Mouse (Mus musculus) T-cell, adult 2 months (primary cell): Measurements from ENCODE around the gene Myh14.
A peak's percentile ranks its signal among the peaks of the same experiment; 100 is the strongest.

Experiments used
- DNase-seq: peaks from one replicate; pipeline ENCODE4 v3.0.0; 2022; ENCODE audit warnings: low spot score

The Myh14 gene

DNA sequence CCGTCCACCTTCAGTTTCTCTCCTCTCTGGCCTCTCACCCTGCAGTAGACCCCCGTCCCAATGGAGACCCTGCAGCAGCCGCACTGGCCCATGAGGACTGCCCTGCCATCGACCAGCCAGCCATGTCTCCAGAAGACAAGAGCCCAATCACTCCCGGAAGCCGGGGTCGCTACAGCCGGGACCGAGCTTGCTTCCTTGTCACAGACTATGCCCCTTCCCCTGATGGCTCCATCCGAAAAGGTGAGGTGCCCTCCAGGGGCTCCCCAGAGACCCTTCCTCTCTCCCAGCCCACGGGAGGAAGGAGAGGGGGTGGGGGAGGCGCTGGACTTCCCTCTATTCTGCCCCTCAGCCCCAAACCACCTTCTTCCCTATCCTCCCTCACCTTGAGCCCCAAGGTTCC, 72.3 kb downstream of the Myh14 start:
- DNase-seq: no peak

- DNase-seq: no peak
These were observed 73.0 kb downstream of the Myh14 start for GRCm38 (mm10) chr7:44597666-44598065.

DNA sequence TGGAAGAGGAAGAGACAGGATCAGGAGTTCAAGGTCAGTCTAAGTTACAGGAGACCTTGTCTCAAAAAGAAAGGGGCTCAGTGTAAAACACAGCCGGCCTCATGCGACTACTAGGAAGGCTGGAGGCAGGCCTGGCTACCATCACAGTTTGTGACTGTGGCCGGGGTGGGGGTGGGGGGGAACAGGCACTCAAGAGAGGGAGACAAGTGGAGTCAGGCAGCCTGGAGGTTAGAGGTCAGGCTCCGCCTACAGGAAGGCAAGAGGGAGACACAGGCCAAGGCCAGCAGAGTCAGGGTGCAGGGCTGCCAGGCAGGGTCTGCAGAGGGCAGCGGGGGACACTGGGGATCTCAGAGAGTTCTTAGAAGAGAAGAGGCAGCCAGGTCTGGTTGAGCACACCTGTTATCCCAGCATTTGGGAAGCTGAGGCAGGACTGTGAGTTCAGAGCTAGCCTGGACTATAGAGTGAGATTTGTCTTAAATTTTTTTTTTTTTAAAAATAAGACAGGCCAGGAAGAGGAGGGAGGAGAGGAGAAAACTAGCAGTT, 73.6 kb downstream of the Myh14 start:
- no peak for DNase-seq

DNA sequence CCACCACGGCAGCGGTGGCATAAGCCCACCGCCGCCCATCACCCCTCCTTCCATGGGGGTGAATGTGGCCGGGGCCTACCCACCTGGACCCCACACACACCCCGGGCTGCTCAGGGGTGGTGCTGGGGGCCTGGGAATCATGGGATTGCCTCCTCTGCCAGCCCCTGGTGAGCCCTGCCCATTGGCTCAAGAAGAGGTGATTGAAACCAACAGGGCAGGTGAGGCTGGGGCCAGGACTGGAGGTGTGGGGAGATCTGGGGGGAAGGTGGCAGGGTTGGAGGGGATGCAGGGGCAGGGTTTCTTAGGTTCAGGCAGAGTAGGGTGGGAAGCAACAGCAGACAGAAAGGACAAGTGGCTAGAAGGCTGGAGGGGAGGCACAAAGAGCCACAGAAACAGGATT, 74.6 kb downstream of the Myh14 start:
- no peak for DNase-seq

- no peak for DNase-seq
These were observed 75.5 kb downstream of the Myh14 start for GRCm38 (mm10) chr7:44595131-44595561.

GRCm38 (mm10) chr7:44594291-44594690, 76.4 kb downstream of the Myh14 start:
- DNase-seq: no peak

- peak; percentile 28 for DNase-seq
These were observed 76.9 kb downstream of the Myh14 start for GRCm38 (mm10) chr7:44593775-44594174.

- no peak for DNase-seq
These were observed 77.6 kb downstream of the Myh14 start for GRCm38 (mm10) chr7:44593051-44593450.

DNA sequence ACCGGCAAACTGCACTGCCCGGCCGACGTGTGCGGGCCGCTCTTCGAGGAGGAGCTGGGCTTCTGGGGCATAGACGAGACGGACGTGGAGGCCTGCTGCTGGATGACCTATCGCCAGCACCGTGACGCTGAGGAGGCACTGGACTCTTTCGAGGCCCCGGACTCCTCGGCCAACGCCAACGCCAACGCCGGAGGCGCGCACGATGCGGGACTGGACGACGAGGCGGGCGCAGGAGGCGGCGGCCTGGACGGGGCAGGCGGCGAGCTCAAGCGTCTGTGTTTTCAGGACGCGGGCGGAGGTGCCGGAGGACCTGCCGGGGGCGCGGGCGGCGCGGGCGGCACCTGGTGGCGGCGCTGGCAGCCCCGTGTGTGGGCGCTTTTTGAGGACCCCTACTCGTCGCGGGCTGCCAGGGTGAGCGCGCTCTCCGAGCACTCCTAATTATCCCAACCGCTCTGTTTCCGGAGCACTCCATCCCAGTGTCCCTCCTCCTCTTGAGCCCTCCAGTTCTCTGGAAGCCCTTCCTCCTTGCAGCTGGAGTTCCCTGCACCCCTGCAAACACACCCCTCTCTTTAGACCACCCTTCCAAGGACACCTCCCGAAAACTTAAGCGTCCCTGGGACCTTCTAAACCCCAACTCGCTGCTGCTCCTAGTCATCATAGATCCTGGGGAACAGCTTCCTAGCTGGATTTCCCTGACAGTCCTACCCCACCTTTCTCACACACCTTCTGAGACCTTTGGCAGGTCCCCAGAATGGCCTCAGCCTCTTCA, 79.1 kb downstream of the Myh14 start:
- DNase-seq: no peak

GRCm38 (mm10) chr7:44590402-44591347, 80.0 kb downstream of the Myh14 start, which contains the start of gene Kcnc3:
Kcnc3 (plus strand) TSS chr7:44590664.
- peak; percentile 60 for DNase-seq

GRCm38 (mm10) chr7:44589946-44590345, 80.7 kb downstream of the Myh14 start:
- DNase-seq: no peak

- peak; percentile 28 for DNase-seq
These were observed 81.5 kb downstream of the Myh14 start for GRCm38 (mm10) chr7:44589149-44589548.

DNA sequence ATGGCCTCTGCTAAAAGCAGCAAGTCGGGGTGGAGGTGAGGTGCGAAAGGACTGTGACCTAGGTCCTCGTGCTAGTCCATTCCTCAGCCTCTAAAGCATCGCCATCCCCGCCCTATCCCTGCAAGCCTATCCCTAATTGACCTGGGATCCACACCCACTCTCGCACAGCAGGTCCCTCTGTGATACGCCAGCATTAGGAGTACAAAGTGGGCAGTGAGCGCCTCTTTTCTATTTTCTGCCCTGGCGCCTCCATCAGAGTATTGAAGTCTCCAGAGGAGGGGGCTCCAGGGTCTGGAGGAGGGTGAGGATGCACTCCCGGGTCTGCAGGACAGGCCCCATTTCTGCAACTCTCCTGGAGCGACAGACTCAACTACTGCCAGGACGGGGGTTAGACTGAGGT, 82.3 kb downstream of the Myh14 start:
- no peak for DNase-seq

GRCm38 (mm10) chr7:44587676-44588075, 83.0 kb downstream of the Myh14 start:
- no peak for DNase-seq

DNA sequence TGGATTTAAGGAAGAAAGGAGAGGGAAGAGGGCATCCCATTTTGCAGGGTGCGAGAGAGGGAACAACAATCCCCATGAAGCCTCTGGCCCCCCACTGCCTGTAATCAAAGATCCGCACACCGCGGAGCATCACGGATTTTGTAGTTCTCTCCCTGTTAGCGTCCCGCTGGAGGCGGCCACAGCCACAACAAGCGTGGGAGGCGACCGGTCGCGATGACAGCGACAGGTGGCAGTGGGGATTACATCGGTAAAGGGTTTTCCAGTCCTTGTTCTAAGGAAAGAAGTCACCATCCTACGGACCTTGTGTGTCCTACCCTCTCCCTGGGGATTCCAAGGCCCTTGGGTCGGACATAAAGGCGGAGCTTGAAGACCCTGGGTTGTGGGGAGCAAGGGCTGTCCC, 83.7 kb downstream of the Myh14 start:
- peak; percentile 13 for DNase-seq

- DNase-seq: no peak
These were observed 84.1 kb downstream of the Myh14 start for GRCm38 (mm10) chr7:44586518-44586917.

- DNase-seq: no peak
These were observed 85.0 kb downstream of the Myh14 start for GRCm38 (mm10) chr7:44585606-44586005.

- DNase-seq: no peak
These were observed 85.7 kb downstream of the Myh14 start for GRCm38 (mm10) chr7:44584921-44585320.

DNA sequence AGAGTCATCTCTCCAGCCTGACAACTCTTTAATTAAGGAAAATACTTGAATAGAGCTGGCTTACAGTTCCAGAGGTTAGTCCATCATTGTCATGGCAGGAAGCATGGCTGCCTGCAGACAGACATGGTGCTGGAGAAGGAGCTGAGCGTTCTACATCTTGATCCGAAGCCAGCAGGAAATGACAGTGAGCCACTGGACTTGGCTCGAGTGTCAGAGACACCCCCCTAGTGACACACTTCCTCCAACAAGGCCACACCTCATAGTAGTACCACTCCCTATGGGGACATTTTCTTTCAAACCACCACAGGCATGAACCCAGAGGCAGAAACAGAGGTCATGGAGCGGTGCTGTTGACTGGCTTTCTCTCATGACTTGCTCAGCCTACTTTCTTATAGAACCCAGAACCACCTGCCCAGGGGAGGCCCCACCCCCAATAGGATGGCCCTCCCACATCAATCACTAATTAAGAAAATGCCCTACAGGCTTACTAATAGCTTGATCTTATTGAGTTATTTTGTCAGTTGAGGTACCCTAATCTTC, 86.3 kb downstream of the Myh14 start:
- DNase-seq: no peak

DNA sequence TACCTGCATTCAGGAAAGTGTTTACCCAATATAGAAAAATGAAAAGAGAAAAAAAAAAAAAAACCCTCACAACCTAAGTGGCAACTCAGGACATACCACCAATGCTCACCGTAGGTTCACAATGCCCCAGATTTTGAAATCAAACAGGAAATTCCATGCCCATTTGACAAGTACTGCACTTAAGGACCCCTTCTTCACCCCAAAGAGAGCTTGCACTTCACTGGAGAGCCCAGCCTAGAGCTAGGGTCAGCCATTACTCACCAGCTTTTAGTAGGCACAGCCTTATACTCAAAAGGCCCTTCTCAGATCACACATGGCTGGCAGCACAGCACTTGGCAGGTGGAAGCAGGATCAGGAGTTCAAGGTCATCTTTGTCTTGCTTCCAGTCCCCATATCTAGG, 87.5 kb downstream of the Myh14 start:
- DNase-seq: no peak

- DNase-seq: no peak
These were observed 87.9 kb downstream of the Myh14 start for GRCm38 (mm10) chr7:44582709-44583108.

- DNase-seq: no peak
These were observed 89.0 kb downstream of the Myh14 start for GRCm38 (mm10) chr7:44581637-44582036.
